Mouse (Mus musculus) C2C12 (cell line): Measurements from ENCODE around the gene Camta1.

Source experiments
- CTCF ChIP-seq: IDR thresholded peaks from one replicate; pipeline ENCODE4 v1.5.1; 2011; ENCODE audit not compliant: control insufficient read depth, insufficient read depth, insufficient read length
- FOSL1 ChIP-seq: IDR thresholded peaks from one replicate; pipeline ENCODE4 v1.8.0; 2011; ENCODE audit warnings: mild to moderate bottlenecking, low read length; ENCODE audit not compliant: poor library complexity, insufficient read depth, severe bottlenecking
- MAX ChIP-seq: IDR thresholded peaks from one replicate; pipeline ENCODE4 v1.6.1; 2011; ENCODE audit warnings: mild to moderate bottlenecking, control low read depth
- MYOG ChIP-seq: IDR thresholded peaks from one replicate; pipeline ENCODE4 v1.6.1; 2011; ENCODE audit not compliant: control insufficient read depth, insufficient read length; ENCODE audit errors: extremely low read depth
- USF1 ChIP-seq: IDR thresholded peaks from one replicate; pipeline ENCODE4 v1.6.1; 2011; ENCODE audit warnings: low read depth, mild to moderate bottlenecking, control low read depth, moderate library complexity

GRCm38 (mm10) chr4:151454611-151455010 is 407.1 kb downstream of the Camta1 start:
- TF ChIP-seq CTCF (no peak), MYOG (no peak), MAX (no peak), USF1 (no peak), FOSL1 (no peak)
